Mouse (Mus musculus): ENCODE results near the gene Fbln1. TPM values are rescaled to one million over a fixed set of nuclear protein-coding genes. Genes with fewer than 3 reads are reported as not detected.

Fbln1 gene
- polyA plus RNA-seq, 1 experiment from 2014 or later = 7.0 TPM

GRCm38 (mm10) chr15:85284651-85285050, 78.9 kb downstream of the Fbln1 start:
- H3K4me1 ChIP-seq (ENCODE audit: control insufficient read depth, low read depth, low read length) = no peaks in the 10 kb centered on the region
- H3K4me3 ChIP-seq (ENCODE audit: low read depth, low read length) = no peak overlapping the region
- no peak overlapping the region for H3K27ac ChIP-seq (ENCODE audit: low read length)
- no peak for ATAC-seq (ENCODE audit: low read depth)
- H3K4me2 ChIP-seq (ENCODE audit: low read depth, low read length) = no peak overlapping the region
- 78% methylated on average over 6 of the region's 6 CpGs for WGBS (ENCODE audit: insufficient replicate concordance)
- H3K9me3 ChIP-seq (replicated peaks; ENCODE audit: control insufficient read depth, low read length) = no peaks in the 10 kb centered on the region
- H3K9ac ChIP-seq (ENCODE audit: low read depth, low read length) = no peak overlapping the region
- H3K36me3 ChIP-seq (ENCODE audit: control insufficient read depth, insufficient read depth) = no peaks in the 10 kb centered on the region
- no peaks in the 10 kb centered on the region for H3K27me3 ChIP-seq (ENCODE audit: control insufficient read depth, insufficient read depth, low read depth, low read length)

GRCm38 (mm10) chr15:85294632-85295031, 88.9 kb downstream of the Fbln1 start:
- H3K4me1 ChIP-seq (ENCODE audit: control insufficient read depth, low read depth, low read length) = no peaks in the 10 kb centered on the region; the same call in 1 of the 2 replicates
- H3K9me3 ChIP-seq (replicated peaks; ENCODE audit: control insufficient read depth, low read length) = no peaks in the 10 kb centered on the region
- 80% methylated on average over 3 of the region's 3 CpGs for WGBS (ENCODE audit: insufficient replicate concordance)
- ATAC-seq (ENCODE audit: low read depth) = no peak
- H3K27ac ChIP-seq (ENCODE audit: low read length) = no peak overlapping the region
- no peaks in the 10 kb centered on the region for H3K27me3 ChIP-seq (ENCODE audit: control insufficient read depth, insufficient read depth, low read depth, low read length)
- H3K9ac ChIP-seq (ENCODE audit: low read depth, low read length) = no peak overlapping the region
- H3K4me2 ChIP-seq (ENCODE audit: low read depth, low read length) = no peak overlapping the region
- H3K36me3 ChIP-seq (ENCODE audit: control insufficient read depth, insufficient read depth) = no peaks in the 10 kb centered on the region
- H3K4me3 ChIP-seq (ENCODE audit: low read depth, low read length) = no peak overlapping the region

GRCm38 (mm10) chr15:85295544-85295943, 89.8 kb downstream of the Fbln1 start:
- Histone ChIP-seq H3K27ac (ENCODE audit: low read length) (no peak overlapping the region), H3K36me3 (ENCODE audit: control insufficient read depth, insufficient read depth) (no peaks in the 10 kb centered on the region), H3K4me1 (ENCODE audit: control insufficient read depth, low read depth, low read length) (no peaks in the 10 kb centered on the region; the same call in 1 of the 2 replicates), H3K4me3 (ENCODE audit: low read depth, low read length) (no peak overlapping the region), H3K4me2 (ENCODE audit: low read depth, low read length) (no peak overlapping the region), H3K27me3 (ENCODE audit: control insufficient read depth, insufficient read depth, low read depth, low read length) (no peaks in the 10 kb centered on the region), H3K9me3 (replicated peaks; ENCODE audit: control insufficient read depth, low read length) (no peaks in the 10 kb centered on the region), H3K9ac (ENCODE audit: low read depth, low read length) (no peak overlapping the region)
- WGBS (ENCODE audit: insufficient replicate concordance) = 53% methylated on average over 8 of the region's 8 CpGs
- ATAC-seq (ENCODE audit: low read depth) = no peak

GRCm38 (mm10) chr15:85295977-85296376, 90.2 kb downstream of the Fbln1 start:
- WGBS (ENCODE audit: insufficient replicate concordance) = 55% methylated on average over 2 of the region's 2 CpGs
- Histone ChIP-seq H3K9ac (ENCODE audit: low read depth, low read length) (no peak overlapping the region), H3K9me3 (replicated peaks; ENCODE audit: control insufficient read depth, low read length) (no peaks in the 10 kb centered on the region), H3K4me1 (ENCODE audit: control insufficient read depth, low read depth, low read length) (no peaks in the 10 kb centered on the region; the same call in 1 of the 2 replicates), H3K4me2 (ENCODE audit: low read depth, low read length) (no peak overlapping the region), H3K36me3 (ENCODE audit: control insufficient read depth, insufficient read depth) (no peaks in the 10 kb centered on the region), H3K27ac (ENCODE audit: low read length) (0 out of 2 replicates have a peak overlapping the region, but pooled peaks have one; percentile 29), H3K4me3 (ENCODE audit: low read depth, low read length) (no peak overlapping the region), H3K27me3 (ENCODE audit: control insufficient read depth, insufficient read depth, low read depth, low read length) (no peaks in the 10 kb centered on the region)
- ATAC-seq (ENCODE audit: low read depth) = no peak

- H3K4me1 ChIP-seq (ENCODE audit: control insufficient read depth, low read depth, low read length) = no peaks in the 10 kb centered on the region; the same call in 1 of the 2 replicates
- ATAC-seq (ENCODE audit: low read depth) = peak; percentile 89
- no peak overlapping the region for H3K4me3 ChIP-seq (ENCODE audit: low read depth, low read length)
- no peak overlapping the region for H3K4me2 ChIP-seq (ENCODE audit: low read depth, low read length)
- H3K27me3 ChIP-seq (ENCODE audit: control insufficient read depth, insufficient read depth, low read depth, low read length) = no peaks in the 10 kb centered on the region
- H3K27ac ChIP-seq (ENCODE audit: low read length) = 0 out of 2 replicates have a peak overlapping the region, but pooled peaks have one; percentile 29
- no peaks in the 10 kb centered on the region for H3K9me3 ChIP-seq (replicated peaks; ENCODE audit: control insufficient read depth, low read length)
- no peak overlapping the region for H3K9ac ChIP-seq (ENCODE audit: low read depth, low read length)
- H3K36me3 ChIP-seq (ENCODE audit: control insufficient read depth, insufficient read depth) = no peaks in the 10 kb centered on the region
- 57% methylated on average over 3 of the region's 3 CpGs for WGBS (ENCODE audit: insufficient replicate concordance)
Observed at GRCm38 (mm10) chr15:85296538-85296937, 90.8 kb downstream of the Fbln1 start.

- H3K9me3 ChIP-seq (replicated peaks; ENCODE audit: control insufficient read depth, low read length) = no peaks in the 10 kb centered on the region
- no peaks in the 10 kb centered on the region; the same call in 1 of the 2 replicates for H3K4me1 ChIP-seq (ENCODE audit: control insufficient read depth, low read depth, low read length)
- H3K27me3 ChIP-seq (ENCODE audit: control insufficient read depth, insufficient read depth, low read depth, low read length) = no peaks in the 10 kb centered on the region
- no peak overlapping the region for H3K27ac ChIP-seq (ENCODE audit: low read length)
- WGBS (ENCODE audit: insufficient replicate concordance) = 51% methylated on average over 17 of the region's 17 CpGs
- no peak overlapping the region for H3K9ac ChIP-seq (ENCODE audit: low read depth, low read length)
- no peak for ATAC-seq (ENCODE audit: low read depth)
- H3K4me3 ChIP-seq (ENCODE audit: low read depth, low read length) = no peak overlapping the region
- H3K4me2 ChIP-seq (ENCODE audit: low read depth, low read length) = no peak overlapping the region
- H3K36me3 ChIP-seq (ENCODE audit: control insufficient read depth, insufficient read depth) = no peaks in the 10 kb centered on the region
Observed at GRCm38 (mm10) chr15:85298167-85298781, 92.5 kb downstream of the Fbln1 start.

GRCm38 (mm10) chr15:85298946-85299345, 93.2 kb downstream of the Fbln1 start:
- H3K27ac ChIP-seq (ENCODE audit: low read length) = no peak overlapping the region
- no peaks in the 10 kb centered on the region for H3K27me3 ChIP-seq (ENCODE audit: control insufficient read depth, insufficient read depth, low read depth, low read length)
- no peaks in the 10 kb centered on the region; the same call in 1 of the 2 replicates for H3K4me1 ChIP-seq (ENCODE audit: control insufficient read depth, low read depth, low read length)
- H3K4me3 ChIP-seq (ENCODE audit: low read depth, low read length) = no peak overlapping the region
- H3K9me3 ChIP-seq (replicated peaks; ENCODE audit: control insufficient read depth, low read length) = no peaks in the 10 kb centered on the region
- ATAC-seq (ENCODE audit: low read depth) = no peak
- no peaks in the 10 kb centered on the region for H3K36me3 ChIP-seq (ENCODE audit: control insufficient read depth, insufficient read depth)
- no peak overlapping the region for H3K9ac ChIP-seq (ENCODE audit: low read depth, low read length)
- 70% methylated on average over 9 of the region's 9 CpGs for WGBS (ENCODE audit: insufficient replicate concordance)
- H3K4me2 ChIP-seq (ENCODE audit: low read depth, low read length) = no peak overlapping the region

- Histone ChIP-seq H3K27ac (ENCODE audit: low read length) (no peak overlapping the region), H3K4me3 (ENCODE audit: low read depth, low read length) (no peak overlapping the region), H3K27me3 (ENCODE audit: control insufficient read depth, insufficient read depth, low read depth, low read length) (no peaks in the 10 kb centered on the region), H3K9ac (ENCODE audit: low read depth, low read length) (no peak overlapping the region), H3K36me3 (ENCODE audit: control insufficient read depth, insufficient read depth) (no peaks in the 10 kb centered on the region), H3K9me3 (replicated peaks; ENCODE audit: control insufficient read depth, low read length) (peaks cover 3% of the 10 kb centered on the region; the same call in 1 of the 2 replicates), H3K4me2 (ENCODE audit: low read depth, low read length) (no peak overlapping the region), H3K4me1 (ENCODE audit: control insufficient read depth, low read depth, low read length) (no peaks in the 10 kb centered on the region)
- no peak for ATAC-seq (ENCODE audit: low read depth)
- WGBS (ENCODE audit: insufficient replicate concordance) = 72% methylated on average over 4 of the region's 4 CpGs
Observed at GRCm38 (mm10) chr15:85303241-85303640, 97.5 kb downstream of the Fbln1 start.

- H3K4me2 ChIP-seq (ENCODE audit: low read depth, low read length) = no peak overlapping the region
- peaks cover 3% of the 10 kb centered on the region; the same call in 1 of the 2 replicates for H3K9me3 ChIP-seq (replicated peaks; ENCODE audit: control insufficient read depth, low read length)
- no peaks in the 10 kb centered on the region for H3K4me1 ChIP-seq (ENCODE audit: control insufficient read depth, low read depth, low read length)
- 65% methylated on average over 4 of the region's 4 CpGs for WGBS (ENCODE audit: insufficient replicate concordance)
- H3K9ac ChIP-seq (ENCODE audit: low read depth, low read length) = no peak overlapping the region
- no peaks in the 10 kb centered on the region for H3K27me3 ChIP-seq (ENCODE audit: control insufficient read depth, insufficient read depth, low read depth, low read length)
- ATAC-seq (ENCODE audit: low read depth) = no peak
- H3K36me3 ChIP-seq (ENCODE audit: control insufficient read depth, insufficient read depth) = no peaks in the 10 kb centered on the region
- H3K4me3 ChIP-seq (ENCODE audit: low read depth, low read length) = no peak overlapping the region
- H3K27ac ChIP-seq (ENCODE audit: low read length) = no peak overlapping the region
Observed at GRCm38 (mm10) chr15:85303976-85304375, 98.2 kb downstream of the Fbln1 start.
